In genomic region chr11:50025721-50026520, GRCm38 (mm10) we compare ENCODE assay signal across 8 mouse cellular contexts. TPM values are rescaled to one million over a fixed set of nuclear protein-coding genes. Genes with fewer than 3 reads are reported as not detected.
DNase-seq lines count a peak whose midpoint lies in the region; ATAC-seq and TF ChIP-seq lines count a peak whose summit lies in the region.

No protein-coding gene starts in this region.

- H3K4me2 ChIP-seq in limb, embryonic 11.5 days (ENCODE audit: low read depth, severe bottlenecking) = peak overlapping the region; percentile 38

- no peak for TF ChIP-seq CTCF in testis, adult 2 months (IDR thresholded peaks at IDR 0.05; ENCODE audit: control insufficient read depth, insufficient read depth, insufficient replicate concordance, low read depth, low read length)

- peaks cover 3% of the 10 kb centered on the region for H3K4me1 ChIP-seq in testis, adult 2 months (ENCODE audit: control insufficient read depth, insufficient read depth, low read length)
- peaks cover 10% of the 10 kb centered on the region; the same call in 1 of the 2 replicates for H3K4me1 ChIP-seq in limb, embryonic 11.5 days (ENCODE audit: control insufficient read depth, insufficient read depth, low read length)

- H3K27ac ChIP-seq in testis, adult 2 months (ENCODE audit: control insufficient read depth, insufficient read depth, low read depth, low read length) = peak overlapping the region; percentile 61
- peak overlapping the region; percentile 70; the same call in 1 of the 2 replicates for H3K27ac ChIP-seq in limb, embryonic 11.5 days (replicated peaks; ENCODE audit: low read depth, low read length)

- no peaks in the 10 kb centered on the region for H3K27me3 ChIP-seq in testis, adult 2 months (ENCODE audit: control insufficient read depth, insufficient read depth, low read length)
- no peaks in the 10 kb centered on the region for H3K27me3 ChIP-seq in limb, embryonic 11.5 days (ENCODE audit: control insufficient read depth, insufficient read depth, low read length)

- H3K4me3 ChIP-seq in testis, adult 2 months (ENCODE audit: control insufficient read depth, low read depth, low read length) = peak overlapping the region; percentile 97
- H3K4me3 ChIP-seq in limb, embryonic 11.5 days (ENCODE audit: low read depth, low read length) = peak overlapping the region; percentile 86

- H3K9ac ChIP-seq in limb, embryonic 11.5 days (ENCODE audit: low read length) = peak overlapping the region; percentile 97

- DNase-seq in cerebellum, adult 9-11 months = peak; percentile 39
- DNase-seq in cerebellum, postnatal 4 days (ENCODE audit: low spot score in 2 of 2) = no peak
- no peak for DNase-seq in testis, postnatal 14 days (ENCODE audit: low spot score)
- no peak for DNase-seq in limb, embryonic 11.5 days (ENCODE audit: low spot score)
- DNase-seq in retina, postnatal 1 day = peak; percentile 38
- no peak for DNase-seq in urinary bladder, postnatal 36 days (ENCODE audit: low spot score in 2 of 2)

- no peak; the same call in 1 of the 2 replicates for ATAC-seq in limb, embryonic 11.5 days (ENCODE audit: insufficient number of reproducible peaks, low FRiP score, low TSS enrichment, low read depth)
- no peak for ATAC-seq in erythroid progenitor cell, adult 5-6 weeks (replicated peaks; ENCODE audit: low FRiP score, poor library complexity, severe bottlenecking)

- no peak for TF ChIP-seq POLR2A in testis, adult 2 months (IDR thresholded peaks at IDR 0.05; ENCODE audit: control insufficient read depth, low read depth, low read length)

- no peaks in the 10 kb centered on the region for H3K9me3 ChIP-seq in limb, embryonic 11.5 days (ENCODE audit: control insufficient read depth, low read length)

- no peaks in the 10 kb centered on the region for H3K36me3 ChIP-seq in testis, adult 2 months (ENCODE audit: control insufficient read depth, insufficient read depth, low read length)
- H3K36me3 ChIP-seq in limb, embryonic 11.5 days (ENCODE audit: control insufficient read depth, insufficient read depth, low read length) = no peaks in the 10 kb centered on the region

- WGBS in limb, embryonic 11.5 days = 7% methylated on average over 24 of the region's 24 CpGs

RNA-seq across cellular contexts. Expression of gene Rnf130, which starts 0.8 kb away (rescaled TPM):
- 10.4 and 12.1 TPM in 2 replicates for polyA plus RNA-seq in testis, adult 2 months (2012; rRNA removed)
- 89.3 and 89.9 TPM in 2 replicates for polyA plus RNA-seq in limb, embryonic 11.5 days (2014; fragmentation: Nextera tagmentation; extraction: Ambion mirVana)
- total RNA-seq in erythroid progenitor cell, adult 5-6 weeks (2015; ENCODE audit: low replicate concordance) = 57.7 and 64.6 TPM in 2 replicates
- 47.5 and 48.2 TPM in 2 replicates for total RNA-seq in erythroid progenitor cell, adult 5-6 weeks (2017; ENCODE audit: low replicate concordance)

Comparison
In these comparisons a context has a peak if more than half of its experiments do, and no peak if none do; other contexts are left out.
1. DNase-seq: peak in cerebellum, adult 9-11 months (single experiment) and retina, postnatal 1 day (single experiment); none in cerebellum, postnatal 4 days (0 of 2), testis, postnatal 14 days (single experiment), limb, embryonic 11.5 days (single experiment) and urinary bladder, postnatal 36 days (0 of 2).